Mouse (Mus musculus) bone marrow macrophage, adult 2 months (primary cell): Measurements from ENCODE around the gene Rtn4ip1. TPM values are rescaled to one million over a fixed set of nuclear protein-coding genes. Genes with fewer than 3 reads are reported as not detected.
A peak's percentile ranks its signal among the peaks of the same experiment; 100 is the strongest.

Source experiments
- H3K27ac ChIP-seq: 2 replicates; pipeline ENCODE4 v1.5.1; 2012; ENCODE audit warnings: low read depth, low read length; ENCODE audit not compliant: insufficient read depth
- H3K4me1 ChIP-seq: 2 replicates; pipeline ENCODE4 v1.6.1; 2012; ENCODE audit warnings: low read length; ENCODE audit not compliant: control insufficient read depth, insufficient read depth
- H3K4me3 ChIP-seq: 2 replicates; pipeline ENCODE4 v1.5.1; 2012; ENCODE audit warnings: mild to moderate bottlenecking, low read length, moderate library complexity; ENCODE audit not compliant: insufficient read depth
- CTCF ChIP-seq: IDR thresholded peaks from 2 replicates; pipeline ENCODE4 v1.5.1; 2012; ENCODE audit warnings: low read depth, mild to moderate bottlenecking, low read length, moderate library complexity
- POLR2A ChIP-seq: IDR thresholded peaks from 2 replicates; pipeline ENCODE4 v1.6.1; 2012; ENCODE audit warnings: mild to moderate bottlenecking, low read depth, low read length, borderline replicate concordance
- polyA plus RNA-seq: library from polyadenylated mRNA; stranded (reverse); fragments of >200 nt; gene quantifications from 2 replicates; pipeline ENCODE4 v1.2.4, GENCODE M21; 2012; ENCODE audit not compliant: missing spikeins, insufficient read depth, insufficient read length

Gene Rtn4ip1
- polyA plus RNA-seq, 1 experiment: 6.8 TPM

- peaks cover 70% of the 10 kb centered on the region for H3K4me1 ChIP-seq
Measured at GRCm38 (mm10) chr10:43998503-43999082, 97.0 kb downstream of the Rtn4ip1 start.

GRCm38 (mm10) chr10:44000156-44000865, 98.7 kb downstream of the Rtn4ip1 start:
- peaks cover 55% of the 10 kb centered on the region for H3K4me1 ChIP-seq
- no peak overlapping the region for H3K4me3 ChIP-seq
- H3K27ac ChIP-seq: no peak overlapping the region
- no peak for TF ChIP-seq CTCF
- TF ChIP-seq POLR2A: no peak

More at GRCm38 (mm10) chr10:43998503-43999082, 97.0 kb downstream of the Rtn4ip1 start:
- TF ChIP-seq POLR2A (no peak), CTCF (no peak)
- Histone ChIP-seq H3K27ac (peak overlapping the region; percentile 28), H3K4me3 (no peak overlapping the region)

GRCm38 (mm10) chr10:44002004-44002940, 100.7 kb downstream of the Rtn4ip1 start:
- peak overlapping the region; percentile 25; the same call in 1 of the 2 replicates for H3K4me3 ChIP-seq
- no peak overlapping the region for H3K27ac ChIP-seq
- peaks cover 39% of the 10 kb centered on the region for H3K4me1 ChIP-seq
- TF ChIP-seq POLR2A: no peak
- peak; percentile 51; the same call in 1 of the 2 replicates for TF ChIP-seq CTCF

GRCm38 (mm10) chr10:44002995-44003524, 101.5 kb downstream of the Rtn4ip1 start:
- Histone ChIP-seq H3K27ac (no peak overlapping the region), H3K4me3 (peak overlapping the region; percentile 75), H3K4me1 (peaks cover 32% of the 10 kb centered on the region)
- TF ChIP-seq POLR2A: no peak
- TF ChIP-seq CTCF: no peak

GRCm38 (mm10) chr10:44003551-44004151, 102.0 kb downstream of the Rtn4ip1 start:
- TF ChIP-seq POLR2A (no peak), CTCF (no peak)
- no peak overlapping the region for H3K27ac ChIP-seq

GRCm38 (mm10) chr10:44004221-44004751, 102.7 kb downstream of the Rtn4ip1 start:
- H3K4me3 ChIP-seq: peak overlapping the region; percentile 75
- no peak overlapping the region for H3K27ac ChIP-seq
- peaks cover 20% of the 10 kb centered on the region for H3K4me1 ChIP-seq
- no peak for TF ChIP-seq POLR2A
- TF ChIP-seq CTCF: no peak

More at GRCm38 (mm10) chr10:44003551-44004151, 102.0 kb downstream of the Rtn4ip1 start:
- peaks cover 26% of the 10 kb centered on the region for H3K4me1 ChIP-seq
- peak overlapping the region; percentile 75 for H3K4me3 ChIP-seq

GRCm38 (mm10) chr10:44005677-44006641, 104.4 kb downstream of the Rtn4ip1 start:
- Histone ChIP-seq H3K4me3 (no peak overlapping the region), H3K27ac (no peak overlapping the region)
- no peak for TF ChIP-seq CTCF
- no peak for TF ChIP-seq POLR2A

More at GRCm38 (mm10) chr10:44005677-44006641, 104.4 kb downstream of the Rtn4ip1 start:
- H3K4me1 ChIP-seq: peaks cover 11% of the 10 kb centered on the region

Other genes starting within 250 kb of the Rtn4ip1 start
- 7.1 and 7.2 TPM in 2 replicates for gene Qrsl1, start 62 bp upstream of the Rtn4ip1 start, polyA plus RNA-seq
- gene Crybg1, start 247.0 kb downstream of the Rtn4ip1 start, polyA plus RNA-seq: 27.7 and 32.2 TPM in 2 replicates